Mouse (Mus musculus) heart, postnatal 0 days (tissue): ENCODE results near the gene Slc8a3. TPM values are rescaled to one million over a fixed set of nuclear protein-coding genes. Genes with fewer than 3 reads are reported as not detected.
A peak's percentile ranks its signal among the peaks of the same experiment; 100 is the strongest.
"Not testable (repeated sequence)": the region's sequence is repeated elsewhere in the genome, so short reads cannot be mapped to it uniquely, and the experiment has no call there.

Source experiments
- ATAC-seq: fragments of 200-750 bp; cut with Nextera tagmentation; 2 replicates; pipeline ENCODE4 v1.8.0; 2017; ENCODE audit warnings: low read depth, moderate number of reproducible peaks, moderate library complexity; ENCODE audit not compliant: insufficient read depth
- DNase-seq: peaks from one replicate; pipeline ENCODE4 v3.0.0-alpha.2; 2016; ENCODE audit warnings: low spot score
- H3K27ac ChIP-seq: fragments of 300-500 bp; sonication (generic); 2 replicates; pipeline ENCODE4 v1.5.1; 2014; ENCODE audit warnings: low read depth, mild to moderate bottlenecking
- H3K27me3 ChIP-seq: fragments of 300-500 bp; sonication (generic); 2 replicates; pipeline ENCODE4 v1.6.1; 2014; ENCODE audit warnings: low read length, mixed read lengths; ENCODE audit not compliant: control insufficient read depth, insufficient read depth
- H3K36me3 ChIP-seq: fragments of 300-500 bp; sonication (generic); replicated peaks from 2 replicates; pipeline ENCODE4 v1.6.1; 2014; ENCODE audit warnings: low read length, mixed read lengths; ENCODE audit not compliant: control insufficient read depth, insufficient read depth
- H3K4me1 ChIP-seq: fragments of 300-500 bp; sonication (generic); 2 replicates; pipeline ENCODE4 v1.6.1; 2014; ENCODE audit warnings: antibody characterized with exemption; ENCODE audit not compliant: control insufficient read depth, insufficient read depth
- H3K4me2 ChIP-seq: fragments of 300-500 bp; sonication (generic); 2 replicates; pipeline ENCODE4 v1.6.1; 2014; ENCODE audit warnings: low read depth, mild to moderate bottlenecking, low read length, moderate library complexity
- H3K4me3 ChIP-seq: fragments of 300-500 bp; sonication (generic); 2 replicates; pipeline ENCODE4 v1.5.1; 2014; ENCODE audit warnings: low read depth, low read length
- H3K9ac ChIP-seq: fragments of 300-500 bp; sonication (generic); replicated peaks from 2 replicates; pipeline ENCODE4 v1.6.1; 2014; ENCODE audit warnings: low read depth, low read length, mixed read lengths
- H3K9me3 ChIP-seq: fragments of 300-500 bp; sonication (generic); replicated peaks from 2 replicates; pipeline ENCODE4 v1.6.1; 2016; ENCODE audit warnings: low read length; ENCODE audit not compliant: control insufficient read depth
- CTCF ChIP-seq: IDR thresholded peaks from 2 replicates; pipeline ENCODE4 v1.5.1; 2016; ENCODE audit warnings: antibody characterized with exemption, control low read depth, low read depth
- EP300 ChIP-seq: IDR thresholded peaks from 2 replicates; pipeline ENCODE4 v1.6.1; 2016; ENCODE audit warnings: antibody characterized with exemption, low read depth
- WGBS: fragments of 180-500 bp; shearing (Covaris S2); extraction: QIAGEN DNeasy Blood & Tissue Kit; methylation state at CpG from one replicate; pipeline ENCODE4 v1.1.7; 2014; 5-methylcytosine and 5-hydroxymethylcytosine counted together
- polyA plus RNA-seq: library from polyadenylated mRNA; unstranded; fragments of >200 nt; fragmentation: Nextera tagmentation; extraction: Ambion mirVana; gene quantifications from 2 replicates; pipeline ENCODE4 v1.2.1, GENCODE M21; 2015
- total RNA-seq: library from RNA; depleted of rRNA; stranded (reverse); fragments of >200 nt; gene quantifications from 2 replicates; pipeline ENCODE4 v1.2.3, GENCODE M21; 2014; ENCODE audit warnings: low replicate concordance; rRNA removed

Slc8a3 gene
- total RNA-seq (0.85 TPM in 1 of 2 replicates, not detected in the other), polyA plus RNA-seq (0.15 and 0.23 TPM in 2 replicates)

DNA sequence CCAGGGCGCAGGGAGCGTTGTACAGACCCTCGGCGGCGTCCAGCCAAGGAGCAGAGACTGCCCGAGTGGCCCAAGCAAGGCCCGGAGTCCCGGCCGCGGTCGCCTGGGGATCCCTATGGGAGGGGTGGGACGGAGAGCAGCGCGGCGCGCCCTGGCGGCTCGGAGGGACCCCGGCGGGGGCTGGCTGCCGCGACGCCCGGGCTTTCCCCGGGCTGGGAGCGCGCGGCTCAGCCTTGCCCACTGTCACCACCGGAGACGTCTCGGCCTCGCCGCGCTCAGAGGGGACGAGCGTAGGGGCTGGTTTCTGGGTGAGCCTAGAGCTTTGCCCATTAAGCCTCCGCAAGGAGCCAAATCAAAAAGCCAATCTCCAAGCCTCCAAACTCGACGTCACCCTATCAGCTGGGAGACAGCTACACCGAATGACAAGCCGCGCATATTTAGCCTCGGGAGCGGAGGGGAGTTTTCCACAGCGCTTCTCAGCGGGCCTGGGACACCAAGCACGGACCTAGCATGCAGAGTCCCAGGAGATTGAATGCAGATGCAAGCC lies at the start of gene Slc8a3:
Gene Slc8a3, minus strand, starts transcription at position 306 of the 547 bp plus-strand sequence.
- DNase-seq = no peak
- no peaks in the 10 kb centered on the region for H3K4me1 ChIP-seq
- peak within 1 kb of the TSS; percentile 91 for H3K4me2 ChIP-seq
- peaks cover 43% of the 10 kb centered on the region for H3K27me3 ChIP-seq
- TF ChIP-seq CTCF = no peak
- no peak for TF ChIP-seq EP300
- no peak for ATAC-seq
- no peaks in the 10 kb centered on the region for H3K9me3 ChIP-seq
- peak within 1 kb of the TSS; percentile 46 for H3K9ac ChIP-seq
- under 1% methylated on average over 45 of the region's 47 CpGs for WGBS
- H3K36me3 ChIP-seq = no peaks in the 10 kb centered on the region
- H3K4me3 ChIP-seq = peak within 1 kb of the TSS; percentile 52
- H3K27ac ChIP-seq = no peak within 1 kb of the TSS

DNA sequence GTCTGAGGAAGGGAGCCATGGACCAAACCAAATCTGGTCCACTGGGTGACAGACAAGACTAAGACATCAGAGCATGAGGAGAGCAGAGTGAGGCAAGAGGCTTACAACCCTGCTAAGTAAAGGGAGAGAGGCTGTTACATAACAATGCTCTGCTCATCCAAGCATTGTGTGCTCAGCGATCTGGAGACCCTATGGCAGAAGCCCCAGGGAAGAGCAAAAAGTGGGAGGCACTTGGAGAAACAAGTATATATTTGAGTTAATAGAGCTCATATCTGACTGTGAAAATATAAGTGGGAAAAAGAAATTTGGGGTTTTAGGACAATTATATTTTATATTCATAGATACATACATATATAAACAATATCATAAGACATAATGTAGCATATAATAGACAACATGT lies 46.4 kb upstream of the Slc8a3 start, which contains the start of gene Gm4787:
Gene Gm4787, minus strand, starts transcription at position 101 of the 400 bp plus-strand sequence.
- not testable (repeated sequence) for H3K36me3 ChIP-seq, H3K27ac ChIP-seq, H3K4me3 ChIP-seq, DNase-seq, H3K4me1 ChIP-seq, H3K4me2 ChIP-seq, H3K9me3 ChIP-seq, H3K27me3 ChIP-seq, ATAC-seq, H3K9ac ChIP-seq
- WGBS = 87% methylated on average over 1 of the region's 1 CpGs

DNA sequence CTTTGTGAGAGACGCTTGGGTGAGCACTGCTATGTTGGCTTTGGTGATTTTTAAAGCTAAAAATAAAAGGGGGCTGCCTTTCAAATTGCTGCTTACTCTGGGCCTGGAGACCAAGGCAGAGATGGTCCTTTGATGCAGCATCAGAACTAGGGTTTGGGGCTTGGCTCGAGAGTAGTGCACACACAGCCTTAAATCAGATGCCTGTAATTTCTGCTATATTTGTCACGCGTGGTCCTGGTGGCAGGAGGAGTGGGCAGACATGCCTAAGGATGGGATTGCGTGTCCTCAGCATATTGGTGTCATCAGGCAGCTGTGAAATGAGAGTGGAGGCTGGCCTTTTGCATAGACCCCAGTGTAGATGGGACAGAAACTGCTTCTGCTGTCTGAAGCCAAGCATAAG lies 861 bp upstream of the Slc8a3 start:
- H3K4me2 ChIP-seq = no peak overlapping the region; the same call in 1 of the 2 replicates
- WGBS = 71% methylated on average over 5 of the region's 5 CpGs
- no peak overlapping the region for H3K9ac ChIP-seq
- no peaks in the 10 kb centered on the region for H3K9me3 ChIP-seq
- H3K36me3 ChIP-seq = no peaks in the 10 kb centered on the region
- no peak for ATAC-seq
- H3K4me3 ChIP-seq = no peak overlapping the region
- no peak overlapping the region for H3K27ac ChIP-seq
- TF ChIP-seq CTCF (no peak), EP300 (no peak)
- no peaks in the 10 kb centered on the region for H3K4me1 ChIP-seq
- no peak for DNase-seq
- H3K27me3 ChIP-seq = peaks cover 43% of the 10 kb centered on the region

DNA sequence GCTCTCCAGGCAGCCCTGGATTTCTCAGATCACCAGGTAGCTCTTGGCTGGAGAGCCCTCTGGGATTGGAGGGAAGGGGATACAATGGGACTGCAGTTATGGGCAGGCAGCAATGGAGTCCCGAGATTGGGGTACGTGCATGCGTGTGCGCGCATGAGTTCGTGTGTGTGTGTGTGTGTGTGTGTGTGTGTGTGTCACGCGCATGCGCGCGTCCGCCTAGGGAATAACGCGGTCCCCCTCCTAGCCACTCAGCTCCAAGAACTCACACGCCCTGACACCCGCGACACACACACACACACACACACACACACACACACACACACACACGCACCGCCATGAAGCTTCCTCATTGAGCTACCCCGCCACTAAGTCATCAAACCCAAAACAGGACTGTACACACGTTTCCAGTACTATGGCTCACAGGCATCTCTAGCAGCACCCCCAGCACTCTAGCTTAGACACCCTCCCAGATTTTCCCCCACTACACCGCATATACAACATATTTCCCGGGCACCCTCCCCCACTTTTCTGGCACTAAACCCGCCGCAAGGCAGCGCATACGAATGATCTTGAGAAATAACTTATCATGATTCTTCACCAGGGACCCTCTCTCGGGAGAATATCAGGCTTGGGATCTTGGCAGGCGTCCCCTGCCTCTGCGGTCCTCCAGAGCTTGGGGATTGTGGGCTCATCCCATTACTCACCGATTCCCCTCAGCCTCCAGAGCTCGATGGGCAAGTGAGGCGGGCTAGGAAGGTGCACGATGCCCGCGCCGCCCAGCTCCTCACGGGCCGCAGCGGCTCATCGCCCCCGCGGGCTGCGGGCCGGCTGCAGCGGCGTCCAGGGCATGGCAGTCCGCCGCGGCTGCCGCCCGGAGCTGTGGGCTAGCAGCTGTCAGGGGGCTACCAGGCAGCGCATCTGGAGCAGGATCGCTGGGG lies 774 bp downstream of the Slc8a3 start:
- Histone ChIP-seq H3K27ac (no peak overlapping the region), H3K27me3 (peaks cover 43% of the 10 kb centered on the region), H3K9me3 (no peaks in the 10 kb centered on the region), H3K4me3 (peak overlapping the region; percentile 52), H3K9ac (peak overlapping the region; percentile 46), H3K36me3 (no peaks in the 10 kb centered on the region), H3K4me1 (no peaks in the 10 kb centered on the region), H3K4me2 (peak overlapping the region; percentile 91)
- ATAC-seq (0 out of 2 replicates have a peak, but pooled peaks have one; percentile 33), DNase-seq (no peak)
- TF ChIP-seq CTCF = no peak
- TF ChIP-seq EP300 = no peak
- 2% methylated on average over 54 of the region's 54 CpGs for WGBS

DNA sequence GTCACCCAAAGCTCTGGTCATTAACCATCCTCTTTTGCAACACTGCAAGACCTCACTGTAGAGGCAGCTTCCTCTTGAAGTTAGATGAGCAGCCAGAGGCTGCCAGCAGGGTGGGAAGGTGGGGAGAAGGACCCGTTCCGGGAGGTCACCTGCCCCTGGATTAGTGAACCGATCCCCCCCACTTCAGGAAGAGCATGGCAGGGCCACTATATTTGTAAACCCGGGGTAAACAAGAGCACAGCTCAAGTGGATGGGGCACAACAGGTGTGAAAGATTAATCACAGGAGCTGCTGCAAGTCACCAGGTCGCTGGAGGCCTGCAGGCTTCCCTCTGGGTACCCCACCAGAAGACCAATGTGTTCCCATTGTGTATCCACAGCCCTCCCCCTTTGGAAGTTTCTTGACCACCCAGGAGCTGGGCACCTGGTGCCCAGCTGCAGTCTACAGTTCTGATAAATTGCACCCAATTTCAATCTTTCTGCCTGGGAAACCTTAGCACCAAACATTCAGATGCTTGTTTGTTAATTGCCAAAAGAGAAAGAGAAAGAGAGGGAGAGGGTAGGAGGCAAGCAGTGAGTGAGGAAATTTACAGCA lies 1.8 kb downstream of the Slc8a3 start:
- ATAC-seq (no peak), DNase-seq (no peak)
- no peak overlapping the region for H3K4me3 ChIP-seq
- H3K36me3 ChIP-seq = no peaks in the 10 kb centered on the region
- no peaks in the 10 kb centered on the region for H3K4me1 ChIP-seq
- peaks cover 43% of the 10 kb centered on the region for H3K27me3 ChIP-seq
- no peak overlapping the region for H3K4me2 ChIP-seq
- H3K9ac ChIP-seq = no peak overlapping the region
- TF ChIP-seq CTCF (no peak), EP300 (no peak)
- WGBS = 51% methylated on average over 5 of the region's 5 CpGs
- H3K27ac ChIP-seq = no peak overlapping the region
- no peaks in the 10 kb centered on the region for H3K9me3 ChIP-seq
